Mouse (Mus musculus) spleen, adult 2 months (tissue): ENCODE measurements around the gene Ramp2.
A peak's percentile ranks its signal among the peaks of the same experiment; 100 is the strongest.

Experiments used
- CTCF ChIP-seq: fragments of 200-500 bp; IDR thresholded peaks from 2 replicates; pipeline ENCODE4 v1.5.1; 2011; ENCODE audit warnings: mild to moderate bottlenecking, inconsistent platforms; ENCODE audit not compliant: insufficient read depth, insufficient read length, insufficient replicate concordance; ENCODE audit errors: extremely low read depth
- POLR2A ChIP-seq: fragments of 200-500 bp; IDR thresholded peaks from 2 replicates; pipeline ENCODE4 v1.6.1; 2011; ENCODE audit warnings: low read depth, low read length, inconsistent platforms

DNA sequence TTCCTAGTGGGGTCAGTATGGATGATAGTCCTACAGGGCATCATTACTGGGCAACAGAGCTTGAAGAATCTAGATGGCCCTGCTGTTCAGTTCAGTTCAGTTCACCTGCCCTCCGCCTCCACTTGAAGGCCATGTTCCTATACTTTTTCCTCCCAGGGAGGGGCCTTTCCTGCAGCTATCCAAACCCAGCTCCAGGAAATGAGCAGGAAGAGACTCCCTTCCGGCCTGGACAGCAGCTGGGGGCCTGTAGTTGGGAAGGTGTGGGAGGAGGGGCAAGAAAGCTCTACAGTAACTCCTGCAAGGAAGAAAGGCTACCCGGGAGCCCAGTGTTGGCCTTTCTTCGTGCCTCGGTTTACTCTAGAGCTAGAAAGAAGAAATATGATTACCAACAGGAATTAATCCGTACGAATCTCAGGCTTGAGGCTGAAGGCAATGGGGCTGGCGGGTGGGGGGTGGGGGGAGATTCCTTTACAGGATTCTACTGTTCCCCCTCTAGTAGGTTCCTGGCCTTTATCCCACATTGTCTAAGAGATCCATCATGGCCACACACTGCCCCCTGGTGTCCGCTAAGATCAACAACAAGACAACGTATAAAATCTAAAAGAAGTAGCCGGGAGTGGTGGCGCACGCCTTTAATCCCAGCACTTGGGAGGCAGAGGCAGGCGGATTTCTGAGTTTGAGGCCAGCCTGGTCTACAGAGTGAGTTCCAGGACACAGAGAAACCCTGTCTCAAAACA, 2.6 kb downstream of the Ramp2 start:
- TF ChIP-seq POLR2A, result no peak
- peak; percentile 43; the same call in 1 of the 2 replicates for TF ChIP-seq CTCF
